Mouse (Mus musculus): ENCODE results near the gene Masp2.

DNA sequence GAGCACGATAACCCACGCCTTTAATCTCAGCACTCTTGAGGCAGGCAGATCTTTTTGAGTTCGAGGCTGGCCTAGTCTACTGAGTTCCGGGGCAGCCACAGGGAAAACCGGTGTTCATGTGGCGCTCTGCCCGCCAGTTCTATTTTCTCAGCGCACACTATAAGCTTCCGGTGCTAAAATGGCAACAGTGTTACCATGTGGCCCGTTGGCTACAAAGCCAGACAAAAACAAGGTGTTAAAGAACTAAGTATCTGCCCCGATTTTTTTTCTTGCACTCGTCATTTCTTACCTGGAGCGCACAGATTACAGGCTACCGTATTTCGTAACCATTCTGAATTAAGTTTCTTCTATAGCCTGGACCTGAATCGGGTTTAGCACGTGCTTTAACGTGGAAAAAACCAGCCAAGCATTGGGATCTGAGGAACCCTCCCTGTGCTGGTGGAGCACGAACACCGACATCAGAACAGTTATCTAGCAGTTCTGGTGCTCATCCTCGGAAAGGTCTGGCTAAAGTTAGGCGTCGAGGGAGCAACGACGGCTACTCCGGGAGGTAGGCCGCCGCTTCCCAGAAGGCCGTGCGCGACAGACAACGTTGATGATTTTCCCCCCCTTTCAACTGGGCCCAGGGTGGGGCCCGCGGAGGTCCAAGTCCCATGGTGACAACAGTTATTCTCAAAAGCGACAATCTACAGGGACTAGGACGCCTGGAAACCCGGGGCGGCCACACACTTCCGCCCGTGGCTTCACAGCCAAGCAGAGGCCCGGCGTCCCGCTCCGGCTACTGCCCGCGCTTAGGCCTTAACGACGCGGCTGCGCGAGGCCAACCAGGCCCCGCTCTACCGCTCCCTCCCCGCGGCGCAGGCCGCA, 23.6 kb downstream of the Masp2 start:
- TF ChIP-seq CTCF (IDR thresholded peaks at IDR 0.05; ENCODE audit: low read depth, low read length): no peak
- TF ChIP-seq POLR2A (IDR thresholded peaks at IDR 0.05; ENCODE audit: insufficient read depth, low read length): no peak
- no peak for TF ChIP-seq EP300 (IDR thresholded peaks at IDR 0.05; ENCODE audit: insufficient read depth, low read depth, low read length)
